Mouse (Mus musculus) T-helper 17 cell (primary cell): ENCODE measurements at regions not wholly inside any gene's neighbourhood (a gene's known extent, or its start where the extent isn't known, plus 50 kb on each side); places are given as distances from the start of the nearest gene placed in this dataset.

Experiments used
- in situ Hi-C, 2 experiments: fragments of 300-600 bp; cut with MboI, MseI; formaldehyde crosslinking; loops; 1 replicate in 1 of 2; 2 replicates in 1 of 2; pipeline ENCODE4 v1.15.1; 2025; ENCODE audit warnings: high pct_unique_total_duplicates in 2 of 2

DNA sequence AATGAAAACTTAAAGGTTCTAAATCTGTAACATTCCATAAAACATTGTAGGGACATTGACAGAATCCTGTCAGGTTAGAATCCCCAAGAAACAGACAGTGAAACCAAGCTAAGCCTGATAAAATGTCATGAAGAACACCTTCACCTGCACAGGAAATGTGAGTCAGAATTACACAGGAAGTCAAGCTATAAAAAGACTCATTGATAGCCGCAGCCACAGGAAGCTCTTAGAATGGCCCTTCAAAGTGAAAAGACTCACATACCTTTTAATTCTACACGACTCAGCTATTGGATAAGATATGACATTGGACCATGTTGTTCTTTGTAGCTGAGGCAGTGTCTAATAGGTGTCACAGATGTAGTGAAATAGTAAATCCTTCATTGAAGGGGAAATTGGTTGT is 55.3 kb downstream of the Spin2c start:
- in situ Hi-C loops: no loop called here

DNA sequence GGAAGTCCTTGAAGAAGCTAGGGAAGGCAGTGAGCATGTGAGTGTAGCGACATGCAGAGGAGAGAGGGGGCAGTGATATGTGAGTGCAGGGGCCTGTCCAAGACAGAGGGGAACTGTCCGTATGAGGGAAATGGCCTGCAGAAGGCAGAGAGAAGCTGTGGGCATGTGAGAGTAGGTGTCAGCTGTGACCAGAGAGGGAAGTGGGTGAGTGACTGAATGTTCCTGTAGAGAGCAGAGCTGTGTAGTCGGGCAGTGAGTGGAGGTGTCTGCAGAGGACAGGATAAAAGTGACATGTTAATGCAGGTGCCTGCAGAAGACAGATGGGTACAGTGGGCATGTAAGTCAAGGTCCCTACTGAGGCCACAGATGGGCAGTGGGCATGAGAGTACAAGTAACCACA is 84.4 kb downstream of the Samt1 start:
- in situ Hi-C loops: no loop called here

DNA sequence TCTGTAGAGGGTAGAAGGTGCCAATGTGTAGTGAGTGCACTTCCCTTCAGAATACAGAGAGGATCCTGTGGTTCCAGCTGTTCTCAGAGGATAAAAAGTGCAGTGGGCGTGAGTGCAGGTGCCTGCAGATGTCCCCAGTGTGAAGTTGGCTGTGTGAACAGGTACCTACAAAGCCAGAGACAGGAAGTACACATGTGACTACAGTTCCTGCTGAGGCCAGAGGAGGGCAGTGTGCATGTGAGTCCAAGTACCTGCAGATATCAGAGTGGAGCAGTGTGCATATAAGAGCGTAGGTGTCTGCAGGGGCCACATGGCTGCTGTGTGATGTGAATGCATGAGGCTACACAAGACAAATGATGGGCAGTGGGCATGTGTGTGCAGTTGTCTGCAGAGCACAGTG is 79.9 kb downstream of the Samt1 start:
- in situ Hi-C loops: no loop called here

DNA sequence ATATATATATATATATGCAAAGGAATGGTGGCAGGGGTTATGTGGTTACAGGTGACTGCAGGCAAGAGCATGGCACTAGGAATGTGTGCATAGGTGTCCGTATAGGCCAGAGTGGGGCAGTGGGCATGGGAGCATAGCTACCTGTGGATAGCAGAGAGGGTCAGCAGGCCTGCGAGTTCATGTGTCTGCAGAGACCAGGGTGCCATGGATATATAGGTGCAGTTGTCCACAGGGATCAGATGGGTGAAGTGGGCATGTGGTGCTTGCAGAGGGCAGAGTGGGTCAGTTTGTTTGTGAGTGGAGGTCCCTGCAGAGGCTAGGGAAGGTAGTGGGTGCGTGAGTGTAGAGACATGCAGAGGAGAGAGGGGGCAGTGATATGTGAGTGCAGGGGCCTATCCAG is 76.3 kb downstream of the Samt1 start:
- in situ Hi-C loops: no loop called here

DNA sequence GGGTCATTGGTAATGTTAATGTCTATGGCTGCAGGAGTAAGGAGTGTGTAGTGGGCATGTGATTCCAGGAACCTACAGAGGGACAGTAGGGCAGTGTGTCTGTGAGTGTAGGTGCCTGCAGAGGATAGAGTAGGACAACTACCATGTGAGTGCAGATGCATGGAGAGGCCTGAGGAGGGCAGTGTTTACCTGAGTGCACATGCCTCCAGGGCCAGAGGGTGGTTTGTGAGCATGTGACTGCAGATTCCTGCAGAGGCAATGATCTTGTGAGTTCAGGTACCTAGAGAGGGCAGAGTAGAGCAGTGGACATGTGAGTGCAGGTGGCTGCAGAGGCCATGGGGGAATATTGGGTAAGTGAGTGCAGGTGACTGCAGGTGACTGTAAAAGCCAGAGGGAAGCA is 75.1 kb downstream of the Samt1 start:
- in situ Hi-C loops: no loop called here

DNA sequence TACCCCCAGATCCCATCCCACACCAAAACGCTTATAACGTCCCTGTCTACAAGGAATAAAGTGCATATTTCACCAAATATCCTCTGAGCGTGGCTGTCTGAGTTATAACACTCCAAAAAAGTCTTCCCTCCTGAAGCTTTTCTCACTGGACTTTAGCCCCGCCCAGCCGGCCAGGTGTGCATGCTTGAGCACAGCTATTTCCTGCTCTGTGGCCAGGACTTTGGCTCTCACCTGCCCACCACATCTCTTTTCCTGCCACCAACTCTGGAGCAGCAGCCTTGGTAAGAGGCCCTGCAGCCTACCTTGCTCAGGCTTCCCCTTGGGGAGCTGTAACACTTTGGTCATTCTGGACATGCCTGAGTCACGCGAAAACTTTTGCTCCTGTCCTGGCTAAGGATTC is 72.4 kb downstream of the Samt1 start:
- in situ Hi-C loops: loop anchor here in 1 of 2 experiments (10.0 kb wide), 1 partner anchor 325 kb away; no protein-coding TSS in a partner anchor

DNA sequence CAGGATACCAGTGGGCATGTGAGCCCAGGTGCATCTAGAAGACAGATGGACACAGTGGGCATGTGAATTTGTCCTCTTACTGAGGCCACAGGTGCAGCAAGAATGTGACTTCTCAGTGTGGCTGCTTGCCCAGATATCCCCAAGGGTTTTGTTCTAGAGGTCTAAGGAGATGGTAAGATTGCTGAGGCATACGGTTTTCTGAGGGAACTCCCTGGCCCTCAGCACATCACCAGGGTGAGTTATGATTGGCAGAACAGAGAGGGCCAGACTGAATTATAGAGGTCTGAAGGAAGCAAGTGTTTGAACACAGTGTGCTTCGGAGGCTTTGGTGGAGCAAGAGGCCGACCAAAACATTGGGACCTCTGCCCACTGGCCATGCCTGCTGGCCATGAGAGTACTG is 71.3 kb downstream of the Samt1 start:
- in situ Hi-C loops: loop anchor here in 1 of 2 experiments (10.0 kb wide), 1 partner anchor 326 kb away; no protein-coding TSS in a partner anchor
